Mouse (Mus musculus): ENCODE measurements at regions not wholly inside any gene's neighbourhood (a gene's known extent, or its start where the extent isn't known, plus 50 kb on each side); places are given as distances from the start of the nearest gene placed in this dataset.
"Not testable (repeated sequence)": the region's sequence is repeated elsewhere in the genome, so short reads cannot be mapped to it uniquely, and the experiment has no call there.

DNA sequence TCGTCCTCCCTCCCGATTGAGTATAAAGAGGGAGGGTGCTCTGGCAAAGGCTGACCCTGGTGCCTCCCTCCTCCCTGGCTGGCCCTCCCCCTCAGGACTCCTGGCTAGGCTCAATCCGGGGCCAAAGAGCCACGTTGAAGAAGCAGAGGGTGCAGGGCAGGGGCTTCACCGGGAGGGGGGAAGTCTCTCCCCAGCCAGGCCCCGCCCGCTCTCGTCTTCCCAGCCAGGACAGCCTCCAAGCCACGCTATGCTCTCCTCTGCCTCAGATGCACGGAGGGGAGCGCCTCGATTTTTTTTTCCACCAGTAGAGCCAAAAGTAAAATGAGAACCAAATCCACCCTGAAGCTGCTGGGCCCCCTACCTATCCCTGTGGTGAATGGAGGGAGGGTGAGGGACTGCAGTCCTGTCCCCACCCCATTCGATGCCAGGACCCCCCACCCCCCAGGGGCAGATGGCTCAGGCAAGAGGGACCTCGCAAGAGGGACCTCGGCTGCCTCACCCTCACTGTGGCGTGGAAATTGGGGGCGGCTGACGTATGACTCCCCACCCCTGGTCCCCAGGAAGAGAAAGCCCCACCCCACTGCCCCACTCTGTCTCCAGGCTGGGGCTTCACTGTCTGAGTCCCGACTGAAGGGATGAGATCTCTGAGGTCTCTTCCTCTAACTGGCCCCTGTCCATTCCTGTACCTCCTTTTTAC lies 53.2 kb upstream of the Col1a1 start:
- Histone ChIP-seq H3K36me3 (no peaks in the 10 kb centered on the region), H3K4me2 (peak overlapping the region; percentile 58), H3K9me3 (replicated peaks) (no peaks in the 10 kb centered on the region), H3K4me1 (replicated peaks) (peaks cover 31% of the 10 kb centered on the region), H3K9ac (peak overlapping the region; percentile 44), H3K27me3 (peaks cover 33% of the 10 kb centered on the region), H3K27ac (peak overlapping the region; percentile 80), H3K4me3 (peak overlapping the region; percentile 20)
- peak; percentile 68 for ATAC-seq (replicated peaks; ENCODE audit: insufficient number of reproducible peaks, insufficient read depth, low FRiP score, low read depth)
- WGBS, result 4% methylated on average over 17 of the region's 19 CpGs

DNA sequence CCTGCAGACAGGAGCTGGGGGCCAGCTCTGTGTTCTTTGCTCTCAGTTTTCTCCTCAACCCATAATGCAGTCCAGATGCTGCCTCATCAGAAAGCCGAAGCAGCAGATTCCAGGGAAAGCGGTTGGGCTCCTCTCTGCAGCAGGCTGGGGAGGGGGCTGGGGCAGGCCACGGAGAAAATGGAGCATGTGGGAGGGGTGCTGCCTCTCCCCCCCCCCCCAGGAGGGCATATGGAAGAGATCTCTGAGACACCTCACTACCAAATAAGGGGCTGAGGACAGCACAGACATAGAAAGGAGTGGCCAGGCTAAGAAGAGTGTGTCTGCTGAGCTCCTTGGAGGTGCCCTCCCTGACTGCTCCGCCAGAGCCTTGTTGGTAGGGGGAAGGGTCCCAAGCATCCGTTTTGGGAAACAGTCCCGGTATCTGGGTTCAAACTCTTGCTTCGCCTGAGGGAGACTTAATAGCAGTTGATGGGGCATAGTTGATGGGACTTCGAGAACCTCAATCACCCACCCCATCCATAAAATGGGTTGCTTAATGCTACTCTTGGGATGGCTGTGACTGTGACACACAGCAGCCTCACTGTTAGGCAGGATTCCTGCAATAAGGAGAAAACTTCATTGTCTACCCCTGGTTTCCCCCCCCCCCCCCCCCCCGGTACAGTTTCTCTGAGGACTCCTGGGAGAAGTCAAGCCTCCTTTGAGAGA lies 53.9 kb upstream of the Col1a1 start:
- no peaks in the 10 kb centered on the region for H3K9me3 ChIP-seq (replicated peaks)
- H3K4me2 ChIP-seq, result peak overlapping the region; percentile 58
- peaks cover 33% of the 10 kb centered on the region for H3K27me3 ChIP-seq
- H3K9ac ChIP-seq, result 0 out of 2 replicates have a peak overlapping the region, but pooled peaks have one; percentile 39
- peak overlapping the region; percentile 20 for H3K4me3 ChIP-seq
- peak; percentile 51 for ATAC-seq (replicated peaks; ENCODE audit: insufficient number of reproducible peaks, insufficient read depth, low FRiP score, low read depth)
- H3K36me3 ChIP-seq, result no peaks in the 10 kb centered on the region
- 19% methylated on average over 9 of the region's 9 CpGs for WGBS
- peak overlapping the region; percentile 80 for H3K27ac ChIP-seq
- H3K4me1 ChIP-seq (replicated peaks), result peaks cover 31% of the 10 kb centered on the region

DNA sequence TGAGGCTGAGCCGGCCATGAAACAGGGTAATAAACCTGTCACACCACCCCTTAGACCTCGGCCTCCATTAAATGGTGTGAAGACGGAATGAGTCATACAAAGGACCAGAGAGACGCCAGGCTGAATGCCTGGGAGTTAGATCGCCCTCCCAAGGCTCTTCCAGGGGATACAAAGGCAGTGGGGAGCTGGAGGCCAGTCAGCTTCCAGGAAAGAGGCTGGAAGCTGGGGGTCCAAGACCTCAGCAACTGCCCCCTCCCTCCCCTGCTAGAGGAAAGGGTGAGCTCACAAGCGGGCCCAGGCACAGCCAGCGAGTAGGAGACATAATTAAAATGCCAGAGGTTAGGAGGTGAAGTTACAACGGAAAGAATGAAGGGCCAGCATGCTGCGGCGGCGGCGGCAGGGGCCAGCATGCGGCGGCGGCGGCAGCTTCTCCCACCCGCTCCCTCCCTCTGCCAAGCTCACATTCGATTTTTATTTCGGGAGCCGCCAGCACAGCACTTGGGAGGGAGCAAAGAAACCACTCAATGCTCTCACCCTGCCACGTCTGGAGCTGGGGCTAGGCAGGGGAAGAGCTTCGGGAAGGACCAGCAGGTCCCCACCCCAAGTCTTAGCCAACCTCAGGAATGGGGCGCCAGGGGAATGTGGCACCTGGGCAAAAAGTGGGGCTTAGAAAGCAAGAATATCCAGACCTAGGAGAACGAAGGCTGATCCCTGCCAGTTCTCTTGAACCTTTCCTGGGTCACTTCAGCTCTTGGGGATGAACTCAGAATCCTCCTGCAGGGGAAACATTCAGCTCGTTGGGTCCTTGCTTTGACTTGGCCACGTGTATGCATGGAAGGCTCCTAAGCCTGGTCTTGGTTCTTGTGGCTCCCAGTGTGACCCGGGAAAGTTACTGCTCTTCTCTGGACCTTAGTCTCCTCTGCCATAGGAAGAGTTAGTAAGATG lies 54.9 kb upstream of the Col1a1 start:
- H3K27me3 ChIP-seq, result peaks cover 33% of the 10 kb centered on the region
- H3K36me3 ChIP-seq, result no peaks in the 10 kb centered on the region
- peaks cover 31% of the 10 kb centered on the region for H3K4me1 ChIP-seq (replicated peaks)
- H3K4me3 ChIP-seq, result peak overlapping the region; percentile 25
- H3K4me2 ChIP-seq, result peak overlapping the region; percentile 58
- no peaks in the 10 kb centered on the region for H3K9me3 ChIP-seq (replicated peaks)
- peak overlapping the region; percentile 39 for H3K9ac ChIP-seq
- WGBS, result 7% methylated on average over 27 of the region's 27 CpGs
- H3K27ac ChIP-seq, result peak overlapping the region; percentile 80
- no peak for ATAC-seq (replicated peaks; ENCODE audit: insufficient number of reproducible peaks, insufficient read depth, low FRiP score, low read depth)

DNA sequence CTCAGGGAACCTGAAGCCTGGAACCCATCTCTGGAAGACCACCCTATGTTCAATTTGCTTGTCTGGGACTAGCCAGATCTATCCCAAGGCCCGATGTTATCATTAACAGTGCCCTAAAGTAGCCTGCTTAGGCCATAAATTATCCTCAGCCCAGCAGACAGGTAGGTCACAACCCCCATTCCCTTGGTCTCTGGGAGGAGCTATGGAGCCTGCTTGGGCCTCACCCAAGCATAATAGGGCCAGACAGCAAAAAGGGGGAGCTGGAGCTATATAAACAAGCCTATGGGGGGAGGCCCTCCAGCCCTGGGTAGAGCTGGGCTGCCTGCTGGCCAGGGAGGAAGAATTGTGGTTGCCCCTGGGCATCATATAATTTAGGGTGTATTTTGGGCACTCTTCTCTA lies 59.3 kb upstream of the Col1a1 start:
- no peak overlapping the region for H3K27ac ChIP-seq
- no peaks in the 10 kb centered on the region for H3K36me3 ChIP-seq
- H3K4me3 ChIP-seq, result no peak overlapping the region
- H3K27me3 ChIP-seq, result peaks cover 18% of the 10 kb centered on the region
- no peak overlapping the region for H3K4me2 ChIP-seq
- no peaks in the 10 kb centered on the region for H3K9me3 ChIP-seq (replicated peaks)
- ATAC-seq (replicated peaks; ENCODE audit: insufficient number of reproducible peaks, insufficient read depth, low FRiP score, low read depth), result no peak
- no peak overlapping the region for H3K9ac ChIP-seq
- H3K4me1 ChIP-seq (replicated peaks), result peaks cover 41% of the 10 kb centered on the region
- 36% methylated on average over 1 of the region's 1 CpGs for WGBS

DNA sequence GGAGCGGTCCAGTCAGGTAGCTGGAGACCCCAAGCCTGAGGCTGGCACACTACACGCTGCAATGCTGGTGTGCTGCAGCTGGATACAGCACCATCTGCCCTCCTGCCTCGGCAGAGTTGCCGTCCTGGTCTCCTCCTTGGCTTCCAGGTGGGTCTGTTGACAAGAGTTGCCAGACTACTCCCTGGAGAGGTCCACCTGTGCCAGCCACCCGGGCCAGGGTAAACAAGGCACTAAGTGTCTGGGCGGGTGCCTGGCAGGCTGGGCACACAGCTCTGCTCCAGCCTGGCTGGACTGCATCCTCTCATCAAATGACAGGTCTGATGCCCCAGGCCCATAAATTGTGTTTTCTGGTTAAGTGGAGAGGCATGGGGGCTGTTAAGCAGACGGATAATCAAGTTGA lies 61.0 kb upstream of the Col1a1 start:
- H3K27ac ChIP-seq, result peak overlapping the region; percentile 81
- no peak for ATAC-seq (replicated peaks; ENCODE audit: insufficient number of reproducible peaks, insufficient read depth, low FRiP score, low read depth)
- H3K4me3 ChIP-seq, result no peak overlapping the region
- no peak overlapping the region for H3K4me2 ChIP-seq
- H3K36me3 ChIP-seq, result no peaks in the 10 kb centered on the region
- 54% methylated on average over 7 of the region's 7 CpGs for WGBS
- no peak overlapping the region for H3K9ac ChIP-seq
- H3K4me1 ChIP-seq (replicated peaks), result peaks cover 31% of the 10 kb centered on the region
- H3K27me3 ChIP-seq, result peaks cover 18% of the 10 kb centered on the region
- H3K9me3 ChIP-seq (replicated peaks), result no peaks in the 10 kb centered on the region

DNA sequence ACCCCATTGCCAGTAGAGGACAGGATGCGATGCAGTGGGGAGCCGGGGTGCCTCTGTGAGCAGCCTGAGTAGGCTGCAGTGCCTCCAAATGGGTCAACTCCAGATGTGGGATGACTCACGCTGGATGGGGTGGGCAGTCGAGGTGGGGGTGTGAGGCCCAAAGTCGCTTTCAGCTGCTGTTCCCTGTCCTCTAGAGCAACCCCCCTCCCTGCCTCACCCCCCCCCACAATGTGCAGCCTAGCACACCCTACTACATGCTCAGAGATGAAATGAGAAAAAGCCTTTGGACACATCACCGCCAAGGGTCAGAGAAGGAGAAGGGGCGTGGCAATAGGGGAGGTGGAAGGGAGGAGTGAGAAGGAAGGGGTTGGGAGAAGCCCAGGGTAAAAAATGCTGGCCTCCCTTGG lies 61.9 kb upstream of the Col1a1 start:
- Histone ChIP-seq H3K27me3 (peaks cover 18% of the 10 kb centered on the region), H3K36me3 (no peaks in the 10 kb centered on the region), H3K9ac (peak overlapping the region; percentile 19; the same call in 1 of the 2 replicates), H3K27ac (peak overlapping the region; percentile 81), H3K9me3 (replicated peaks) (no peaks in the 10 kb centered on the region), H3K4me2 (peak overlapping the region; percentile 58), H3K4me3 (peak overlapping the region; percentile 25), H3K4me1 (replicated peaks) (peaks cover 29% of the 10 kb centered on the region)
- 14% methylated on average over 7 of the region's 7 CpGs for WGBS
- ATAC-seq (replicated peaks; ENCODE audit: insufficient number of reproducible peaks, insufficient read depth, low FRiP score, low read depth), result peak; percentile 6; the same call in 1 of the 2 replicates

DNA sequence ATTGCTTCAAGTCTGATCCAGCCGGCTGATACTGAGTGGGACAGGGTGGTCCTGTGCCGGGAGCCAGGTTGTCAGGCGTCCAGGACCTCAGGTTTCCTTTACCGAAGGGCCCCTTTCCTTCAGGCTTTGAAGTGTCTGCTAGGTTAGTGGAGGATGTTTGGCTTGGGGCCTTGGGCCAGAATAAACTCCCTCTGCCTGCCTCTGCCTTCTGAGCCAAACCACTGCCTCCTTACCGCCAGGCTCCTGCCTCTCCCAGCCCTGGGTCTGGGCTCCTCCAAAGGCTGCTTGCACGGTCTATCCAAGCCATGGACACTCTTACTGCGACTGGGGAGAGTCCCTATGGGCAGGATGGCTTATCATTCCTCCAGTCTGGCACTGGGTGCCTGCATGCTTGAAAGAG lies 62.3 kb upstream of the Col1a1 start:
- H3K27me3 ChIP-seq, result peaks cover 18% of the 10 kb centered on the region
- no peaks in the 10 kb centered on the region for H3K9me3 ChIP-seq (replicated peaks)
- H3K4me2 ChIP-seq, result peak overlapping the region; percentile 58
- ATAC-seq (replicated peaks; ENCODE audit: insufficient number of reproducible peaks, insufficient read depth, low FRiP score, low read depth), result no peak; the same call in 1 of the 2 replicates
- peak overlapping the region; percentile 19; the same call in 1 of the 2 replicates for H3K9ac ChIP-seq
- no peaks in the 10 kb centered on the region for H3K36me3 ChIP-seq
- peak overlapping the region; percentile 25 for H3K4me3 ChIP-seq
- H3K4me1 ChIP-seq (replicated peaks), result peaks cover 26% of the 10 kb centered on the region
- H3K27ac ChIP-seq, result peak overlapping the region; percentile 81
- WGBS, result 8% methylated on average over 7 of the region's 7 CpGs

DNA sequence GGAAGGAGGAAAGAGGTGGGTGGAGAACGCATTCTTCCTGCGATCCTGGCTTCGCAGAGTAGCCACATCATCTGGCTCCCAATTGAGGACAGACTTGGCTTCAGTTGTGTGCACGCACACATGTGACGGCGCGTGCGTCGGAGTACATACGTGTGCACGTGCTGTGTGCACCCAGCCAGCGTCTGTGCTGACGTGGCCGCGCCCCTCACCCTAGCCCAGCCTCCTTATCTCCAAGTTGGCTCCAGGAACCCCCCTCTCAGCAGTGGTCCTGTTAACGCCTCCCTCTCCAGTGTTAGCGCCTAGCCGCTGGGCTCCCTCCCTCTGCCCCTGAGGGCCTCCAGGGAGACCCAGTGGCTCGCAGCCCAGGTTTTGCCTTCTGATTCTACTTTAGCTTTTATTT lies 63.1 kb upstream of the Col1a1 start:
- peak overlapping the region; percentile 25 for H3K4me3 ChIP-seq
- peaks cover 18% of the 10 kb centered on the region for H3K27me3 ChIP-seq
- H3K9ac ChIP-seq, result peak overlapping the region; percentile 1; the same call in 1 of the 2 replicates
- ATAC-seq (replicated peaks; ENCODE audit: insufficient number of reproducible peaks, insufficient read depth, low FRiP score, low read depth), result peak; percentile 72
- no peaks in the 10 kb centered on the region for H3K36me3 ChIP-seq
- H3K27ac ChIP-seq, result peak overlapping the region; percentile 81
- H3K4me1 ChIP-seq (replicated peaks), result peaks cover 26% of the 10 kb centered on the region
- H3K4me2 ChIP-seq, result peak overlapping the region; percentile 58
- no peaks in the 10 kb centered on the region for H3K9me3 ChIP-seq (replicated peaks)
- WGBS, result under 1% methylated on average over 19 of the region's 19 CpGs

DNA sequence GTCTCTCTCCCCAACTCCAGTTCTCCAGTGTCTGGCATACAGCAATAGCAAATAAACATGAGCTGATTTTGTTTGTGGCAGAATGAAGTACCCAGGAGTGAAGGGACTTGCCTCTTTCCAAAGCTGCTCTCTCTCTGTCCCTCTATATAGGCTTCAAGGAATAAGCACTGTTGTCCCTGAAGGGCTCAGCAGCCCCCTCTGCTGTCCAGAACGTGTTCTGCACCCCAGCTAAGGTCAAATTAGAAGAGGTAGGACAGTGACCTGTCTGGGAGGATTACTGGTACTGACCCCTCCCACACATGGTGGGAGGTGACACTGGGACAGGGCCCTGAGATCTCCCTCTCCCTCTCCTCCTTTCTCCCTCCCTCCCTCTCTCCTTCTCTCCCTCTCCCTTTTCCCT lies 65.7 kb upstream of the Col1a1 start:
- H3K4me2 ChIP-seq, result 0 out of 2 replicates have a peak overlapping the region, but pooled peaks have one; percentile 32

DNA sequence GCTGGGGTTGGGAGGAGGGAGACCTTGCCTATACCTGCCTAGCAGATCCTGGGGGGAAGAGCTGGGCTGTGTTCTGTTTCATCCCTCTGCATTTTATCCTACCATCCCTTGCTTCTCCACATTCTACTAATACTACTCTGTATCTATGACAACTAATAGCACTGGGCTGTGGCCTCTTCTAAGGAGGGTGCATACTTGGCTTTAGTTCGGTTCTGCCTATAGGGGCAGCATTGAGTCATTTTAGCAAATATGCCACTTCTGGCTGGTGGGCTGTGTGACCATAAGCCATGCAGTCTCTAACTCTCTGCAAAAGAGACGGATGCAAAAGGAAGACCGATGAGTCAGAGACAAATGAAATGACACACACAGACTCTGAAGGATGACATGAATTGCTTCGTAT lies 66.2 kb upstream of the Col1a1 start:
- Histone ChIP-seq H3K4me1 (replicated peaks) (peaks cover 22% of the 10 kb centered on the region), H3K4me2 (0 out of 2 replicates have a peak overlapping the region, but pooled peaks have one; percentile 32)
- not testable (repeated sequence) for H3K27me3 ChIP-seq; H3K36me3 ChIP-seq; H3K9ac ChIP-seq; H3K4me3 ChIP-seq; H3K27ac ChIP-seq; H3K9me3 ChIP-seq (replicated peaks)
- ATAC-seq (replicated peaks; ENCODE audit: insufficient number of reproducible peaks, insufficient read depth, low FRiP score, low read depth), result 0 out of 2 replicates have a peak, but pooled peaks have one; percentile 13
- 27% methylated on average over 4 of the region's 4 CpGs for WGBS

More for the DNA sequence above, 65.7 kb upstream of the Col1a1 start:
- Histone ChIP-seq H3K9me3 (replicated peaks) (no peaks in the 10 kb centered on the region), H3K4me1 (replicated peaks) (peaks cover 26% of the 10 kb centered on the region), H3K4me3 (no peak overlapping the region), H3K27ac (no peak overlapping the region), H3K36me3 (no peaks in the 10 kb centered on the region), H3K9ac (no peak overlapping the region), H3K27me3 (peaks cover 14% of the 10 kb centered on the region)
- WGBS, result 0% methylated on average over 1 of the region's 1 CpGs
- no peak for ATAC-seq (replicated peaks; ENCODE audit: insufficient number of reproducible peaks, insufficient read depth, low FRiP score, low read depth)
